In the genomic region with DNA sequence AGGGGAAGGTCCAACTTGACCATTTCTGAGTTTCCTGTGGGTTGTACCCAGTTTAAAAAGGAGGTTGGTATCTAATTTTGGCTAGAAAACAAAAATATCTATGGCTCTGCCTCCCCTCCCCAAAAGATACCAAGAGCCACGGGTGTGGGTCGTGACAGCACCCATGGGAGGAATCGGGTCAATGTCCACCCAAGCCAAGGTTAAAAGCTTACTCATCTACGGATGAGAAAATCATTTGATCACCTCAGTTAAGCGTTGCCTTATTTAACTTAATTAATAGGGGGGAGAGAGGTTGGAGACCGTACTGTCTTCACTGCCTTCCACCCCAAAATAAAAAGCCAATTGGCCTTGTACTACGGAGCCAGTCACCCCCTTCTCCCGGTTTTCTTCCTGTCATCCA, we compare ENCODE assay signal across 7 mouse cellular contexts.
DNase-seq lines count a peak whose midpoint lies in the region; TF ChIP-seq lines count a peak whose summit lies in the region.
"Not testable (repeated sequence)": the region's sequence is repeated elsewhere in the genome, so short reads cannot be mapped to it uniquely, and the experiment has no call there.

No protein-coding gene starts in this region.

- TF ChIP-seq CTCF in kidney, adult 2 months (conservative IDR thresholded peaks at IDR 0.05; ENCODE audit: insufficient read depth, insufficient read length, low read depth, low read length): not testable (repeated sequence)

- not testable (repeated sequence) for H3K4me3 ChIP-seq in kidney, adult 2 months (ENCODE audit: insufficient read depth, low read depth, low read length)

- not testable (repeated sequence) for TF ChIP-seq POLR2A in kidney, adult 2 months (IDR thresholded peaks at IDR 0.05; ENCODE audit: low read depth, low read length)

- H3K4me1 ChIP-seq in kidney, adult 2 months (ENCODE audit: control insufficient read depth, insufficient read depth, low read length): not testable (repeated sequence)

- not testable (repeated sequence) for H3K27me3 ChIP-seq in kidney, adult 2 months (replicated peaks; ENCODE audit: control insufficient read depth, insufficient read depth, low read length)

- not testable (repeated sequence) for H3K36me3 ChIP-seq in kidney, adult 2 months (ENCODE audit: control insufficient read depth, insufficient read depth, low read length)

- WGBS in kidney, adult 2 months: 45% methylated on average over 8 of the region's 8 CpGs

- peak overlapping the region; percentile 74 for H3K27ac ChIP-seq in kidney, adult 2 months (ENCODE audit: insufficient read depth, low read depth, low read length)

- peak; percentile 53 for DNase-seq in kidney, adult 11 months
- DNase-seq in kidney, adult 18-20 months: peak; percentile 47
- peak; percentile 85 for DNase-seq in kidney, adult 2 months
- DNase-seq in kidney, adult 8-10 months: peak; percentile 60 to 72
- DNase-seq in kidney, adult 9 months: peak; percentile 87
- peak; percentile 41 to 44 for DNase-seq in kidney, postnatal 25 days
- peak; percentile 47 to 58 for DNase-seq in kidney, postnatal 36 days
